Mouse (Mus musculus) heart, adult 2 months (tissue): Measurements from ENCODE around the gene Pttg1ip.

Experiments used
- CTCF ChIP-seq: fragments of 200-600 bp; IDR thresholded peaks from 2 replicates; pipeline ENCODE4 v1.8.1; 2022; ENCODE audit warnings: antibody characterized with exemption, mild to moderate bottlenecking, moderate library complexity
- POLR2A ChIP-seq: fragments of 200-500 bp; IDR thresholded peaks from 2 replicates; pipeline ENCODE4 v1.6.1; 2011; ENCODE audit warnings: mild to moderate bottlenecking, low read depth, low read length, control low read depth; ENCODE audit not compliant: insufficient read depth

- TF ChIP-seq CTCF (no peak), POLR2A (no peak)
Measured at GRCm38 (mm10) chr10:77553285-77553684, 28.2 kb upstream of the Pttg1ip start.
